Mouse (Mus musculus) adrenal gland, postnatal 14 days (tissue): ENCODE data around the gene Arl5b. TPM values are rescaled to one million over a fixed set of nuclear protein-coding genes. Genes with fewer than 3 reads are reported as not detected.
A peak's percentile ranks its signal among the peaks of the same experiment; 100 is the strongest.

Source experiments
- DNase-seq: peaks from one replicate; pipeline ENCODE4 v3.0.0; 2021; ENCODE audit warnings: mixed read lengths
- long read RNA-seq, 2 experiments: library from polyadenylated mRNA; stranded (forward); transcript quantifications; one replicate each; pipeline ENCODE4 v2.0.0; 2021
- total RNA-seq: library from RNA; stranded (reverse); gene quantifications from 2 replicates; pipeline ENCODE4 v1.2.3, GENCODE M21; 2021

Arl5b gene
- total RNA-seq = 27.6 and 29.4 TPM in 2 replicates
- long read RNA-seq, experiment 1, partial matches to known transcripts = 0 of 1 reads
- long read RNA-seq, experiment 1, other reads (novel, unspliced or antisense) = 1 of 1 reads
- long read RNA-seq, experiment 2, partial matches to known transcripts = 0 of 2 reads
- long read RNA-seq, experiment 2, other reads (novel, unspliced or antisense) = 1 of 2 reads

DNA sequence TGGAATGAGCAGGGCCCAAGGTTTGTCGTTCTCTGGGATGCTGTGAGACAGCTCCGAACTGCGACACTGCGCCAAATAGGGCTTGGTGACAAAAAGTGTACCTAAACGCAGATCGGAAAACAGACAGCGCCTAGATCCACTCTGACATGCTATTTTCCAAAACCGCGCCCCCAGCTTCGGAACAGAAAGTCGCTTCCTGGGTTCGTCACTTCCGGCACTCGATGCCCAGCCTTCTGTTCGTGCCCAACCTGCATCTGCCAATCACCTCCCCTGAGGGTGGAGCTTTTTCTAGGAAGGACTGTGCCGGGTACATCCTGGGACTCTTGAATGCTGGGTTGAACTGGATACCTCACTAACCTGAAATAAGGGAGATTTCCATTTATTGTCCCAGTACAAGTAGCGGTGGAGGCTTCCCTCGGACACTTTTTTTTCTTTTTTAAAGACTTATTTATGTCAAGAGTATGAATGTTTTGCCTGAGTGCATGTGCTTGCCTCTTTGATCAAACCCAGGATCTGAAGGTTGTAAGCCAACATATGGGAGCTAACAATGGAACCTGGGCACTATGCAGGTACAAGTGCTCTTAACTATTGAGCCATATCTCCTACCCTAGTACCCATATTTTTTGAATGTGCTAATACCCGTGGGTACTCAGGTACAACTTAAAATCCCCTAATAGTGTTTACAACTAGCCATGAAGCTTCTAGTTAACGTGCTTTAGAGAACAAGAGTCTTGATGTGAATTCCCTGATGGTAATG is at the start of gene Arl5b:
TSS of gene Arl5b (plus strand) at position 279 of the 757 bp plus-strand sequence.
- peak; percentile 95 for DNase-seq

DNA sequence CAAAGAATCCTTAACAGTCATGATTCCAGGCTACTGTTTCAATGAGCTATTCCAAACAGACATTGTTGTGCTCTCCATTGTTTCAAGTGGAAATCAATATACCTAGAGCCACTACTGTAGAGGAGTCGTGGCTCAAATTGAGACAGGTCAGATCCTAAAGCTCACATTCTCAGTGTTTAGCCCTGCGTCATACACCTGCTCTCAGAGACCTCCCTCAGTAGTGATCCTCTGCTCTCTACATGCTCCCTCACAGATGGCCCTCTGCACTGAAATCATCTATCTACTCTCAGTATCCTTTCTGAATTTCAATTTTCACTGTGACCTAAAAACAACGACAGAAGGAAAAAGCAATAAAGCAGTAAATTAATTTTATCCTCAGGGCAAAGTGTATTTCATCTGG is 41.7 kb upstream of the Arl5b start:
- DNase-seq = no peak

DNA sequence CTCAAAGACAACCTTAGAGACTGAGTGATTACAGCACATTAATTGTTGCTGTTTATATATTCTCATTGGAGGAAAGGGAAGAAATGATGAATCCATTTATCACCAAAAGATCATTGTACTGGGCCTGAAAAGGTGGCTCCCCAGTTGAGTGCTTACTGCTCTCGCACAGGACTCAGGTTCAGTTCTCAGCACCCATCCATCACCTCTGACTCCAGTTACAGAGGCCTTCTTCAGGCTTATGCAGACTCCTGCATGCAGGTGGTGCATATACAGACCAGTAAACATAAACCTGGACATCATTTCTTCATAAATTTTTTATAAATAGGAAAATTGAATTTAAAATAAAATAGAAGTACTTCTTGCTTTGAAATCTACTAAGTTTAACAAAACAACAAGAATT is 41.1 kb upstream of the Arl5b start:
- no peak for DNase-seq

- no peak for DNase-seq
These were observed 22.4 kb upstream of the Arl5b start for GRCm38 (mm10) chr2:15026817-15027216.

DNA sequence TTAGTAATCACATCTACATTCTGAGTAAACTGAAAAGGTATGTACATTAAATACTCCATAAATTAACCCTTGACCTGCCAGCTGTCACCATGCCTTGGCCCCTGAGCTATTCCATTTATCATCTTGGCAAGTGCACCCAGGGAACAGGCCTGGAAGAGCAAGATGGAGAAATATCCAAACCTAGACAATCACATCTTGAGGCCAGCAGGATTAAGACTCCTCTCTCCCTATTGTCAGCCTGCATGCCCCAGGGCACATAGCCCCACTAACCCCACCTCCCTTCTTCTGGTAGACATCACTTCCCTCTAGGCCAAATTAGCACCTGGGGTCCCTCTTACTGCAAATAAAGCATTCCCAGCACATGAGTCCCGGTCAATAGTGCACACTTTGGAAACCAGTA is 21.4 kb upstream of the Arl5b start:
- DNase-seq = no peak

DNA sequence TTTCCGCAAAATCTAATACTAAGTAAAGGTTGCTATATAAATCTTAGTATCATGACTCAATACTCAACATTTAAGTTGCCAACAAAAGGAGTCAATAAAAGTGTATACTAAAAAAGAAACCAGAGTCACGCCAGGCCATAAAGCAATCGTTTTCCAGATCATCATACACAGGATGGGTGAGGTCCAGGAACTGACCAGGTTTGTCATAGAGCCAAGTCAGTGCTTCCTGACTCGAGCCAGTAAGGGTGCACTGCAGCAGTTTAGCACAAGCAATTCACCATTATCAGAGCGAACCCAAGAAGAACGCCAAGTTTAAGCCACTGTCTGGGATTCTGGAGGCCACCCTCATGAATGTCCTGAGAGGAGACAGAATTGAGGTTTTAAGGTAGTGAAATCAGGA is 10.5 kb upstream of the Arl5b start:
- peak; percentile 19 for DNase-seq

- DNase-seq = peak; percentile 26
These were observed 8.9 kb upstream of the Arl5b start for GRCm38 (mm10) chr2:15040326-15040725.

- no peak for DNase-seq
These were observed 5.3 kb downstream of the Arl5b start for GRCm38 (mm10) chr2:15054496-15054895.

- peak; percentile 99 for DNase-seq
These were observed 5.9 kb downstream of the Arl5b start, which contains the start of gene Nsun6 for GRCm38 (mm10) chr2:15054945-15055637. Nsun6 (minus strand) TSS chr2:15055069.

DNA sequence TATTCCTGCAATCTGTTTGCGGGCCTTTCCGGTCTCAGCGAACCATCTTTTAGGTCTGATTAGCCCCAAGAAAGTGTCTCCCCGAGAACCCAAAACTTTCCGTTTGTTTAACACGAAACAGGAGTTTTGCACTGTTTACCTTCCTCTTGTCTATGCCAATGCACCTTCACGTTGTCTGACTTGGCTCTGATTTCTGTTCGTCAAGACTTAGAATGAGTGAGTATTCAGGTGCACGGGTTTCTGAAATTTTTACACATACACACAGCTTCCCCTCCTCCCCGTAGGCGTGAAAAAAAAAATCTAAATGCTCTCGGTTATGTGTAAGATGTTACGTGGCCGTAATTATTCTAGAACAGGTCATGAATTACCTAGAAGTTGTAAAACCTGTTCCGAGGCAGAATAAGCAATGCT is 6.6 kb downstream of the Arl5b start:
- no peak for DNase-seq

DNA sequence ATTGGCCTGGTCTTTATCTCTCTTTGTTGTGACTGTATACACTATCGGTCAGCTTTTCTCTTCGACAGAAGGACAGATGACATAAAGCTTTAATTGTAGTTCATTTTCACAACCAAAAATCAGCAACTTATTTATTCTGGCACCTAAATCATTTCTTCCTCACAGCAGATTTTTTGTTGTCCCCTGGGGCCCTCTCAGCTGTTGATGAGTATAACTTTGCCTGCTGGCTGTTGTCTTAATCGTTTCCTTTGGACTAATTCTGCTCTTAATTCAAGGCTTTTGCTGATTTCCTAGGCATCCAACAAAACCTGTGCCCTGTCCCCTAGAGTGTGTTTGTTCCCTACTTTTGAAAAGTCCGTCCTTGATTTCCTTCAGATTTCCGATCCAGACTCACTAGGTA is 9.0 kb downstream of the Arl5b start:
- no peak for DNase-seq

DNA sequence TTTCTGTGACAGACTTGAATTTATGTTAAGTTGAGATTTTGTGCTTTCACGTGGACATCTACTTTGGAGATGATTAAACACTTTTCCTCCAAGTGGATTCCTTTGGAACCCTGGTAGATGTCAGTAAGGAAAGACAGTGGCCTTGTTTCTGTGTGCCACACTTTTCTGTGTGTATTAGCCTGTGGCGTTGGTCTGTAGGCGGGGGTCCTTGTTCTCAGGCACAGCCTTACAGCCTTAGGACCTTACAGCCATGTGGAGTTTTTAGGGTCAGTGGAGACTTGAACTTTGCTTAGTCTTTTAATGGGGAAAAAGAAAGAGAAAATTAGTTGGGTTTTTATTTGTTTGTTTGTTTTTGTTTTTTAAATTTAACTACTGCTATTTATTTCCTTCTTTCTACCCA is 11.7 kb downstream of the Arl5b start:
- DNase-seq = no peak

DNA sequence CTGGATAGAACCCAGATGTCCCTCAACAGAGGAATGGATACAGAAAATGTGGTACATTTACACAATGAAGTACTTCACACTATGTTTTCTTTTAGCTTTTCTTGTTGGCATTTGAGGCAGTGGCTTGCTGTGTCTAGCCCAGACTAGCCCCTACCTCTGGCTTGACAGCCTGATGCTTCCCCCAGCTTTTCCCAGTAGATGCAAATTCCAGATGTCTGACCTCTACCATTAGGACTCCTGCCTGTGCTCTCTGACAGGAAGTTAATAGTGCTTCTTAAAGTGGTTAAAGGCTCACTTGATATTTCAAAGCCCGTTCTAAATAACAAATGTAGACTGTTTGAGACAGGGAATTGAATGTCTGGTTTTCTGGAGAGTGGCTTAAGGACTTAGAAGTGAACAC is 14.6 kb downstream of the Arl5b start:
- DNase-seq = no peak

- no peak for DNase-seq
These were observed 15.4 kb downstream of the Arl5b start for GRCm38 (mm10) chr2:15064380-15065269.

DNA sequence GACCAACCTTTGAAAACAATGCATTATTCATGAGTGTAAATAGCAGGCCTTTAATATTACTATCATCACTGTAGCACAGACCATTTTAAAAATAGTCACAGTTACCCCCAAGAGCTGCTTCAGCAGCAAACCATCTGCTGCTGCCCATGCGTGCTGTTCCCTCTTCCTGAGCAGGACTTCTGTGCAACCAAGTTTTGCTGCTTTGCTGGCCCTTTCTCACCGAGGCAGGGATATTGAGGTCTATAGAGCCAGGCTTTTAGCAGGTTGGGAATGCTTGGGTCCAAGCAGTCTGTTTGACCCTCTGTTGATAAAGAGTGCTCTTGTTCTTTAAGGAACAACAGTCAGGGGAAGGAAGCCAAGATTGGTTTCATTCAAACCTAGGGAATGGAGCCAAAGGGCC is 16.3 kb downstream of the Arl5b start:
- DNase-seq = no peak

- no peak for DNase-seq
These were observed 17.9 kb downstream of the Arl5b start for GRCm38 (mm10) chr2:15067091-15067490.

- DNase-seq = no peak
These were observed 34.5 kb downstream of the Arl5b start for GRCm38 (mm10) chr2:15083702-15084101.

DNA sequence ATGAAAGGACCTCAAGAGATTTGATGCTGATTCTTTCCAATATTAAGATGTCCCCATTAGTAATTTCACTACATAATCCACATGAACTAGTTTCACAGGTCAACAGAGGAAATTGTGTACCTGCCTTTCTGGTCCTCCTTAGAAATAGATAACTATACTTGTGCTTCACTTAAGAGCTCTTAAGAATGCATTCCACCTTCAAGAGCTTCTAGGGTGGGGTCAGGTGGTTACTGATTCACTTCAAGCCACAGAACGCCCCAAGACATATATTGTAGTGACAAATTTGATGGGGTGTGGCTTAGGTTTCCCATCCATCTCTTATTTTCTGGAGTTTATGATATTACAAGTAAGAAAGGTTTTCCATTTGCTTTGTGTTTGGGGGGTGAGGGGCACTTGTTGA is 38.1 kb downstream of the Arl5b start:
- no peak for DNase-seq

GRCm38 (mm10) chr2:15096514-15097090 is 47.4 kb downstream of the Arl5b start:
- no peak for DNase-seq

GRCm38 (mm10) chr2:15104386-15104785 is 55.2 kb downstream of the Arl5b start:
- no peak for DNase-seq

- DNase-seq = no peak
These were observed 62.1 kb downstream of the Arl5b start for GRCm38 (mm10) chr2:15111290-15111689.
